Mouse (Mus musculus): Measurements from ENCODE around the gene 1700001P01Rik. TPM values are rescaled to one million over a fixed set of nuclear protein-coding genes. Genes with fewer than 3 reads are reported as not detected.
A peak's percentile ranks its signal among the peaks of the same experiment; 100 is the strongest.

1700001P01Rik gene
- total and polyA plus RNA-seq, 2 experiments from 2014 or later: not detected

- Histone ChIP-seq H3K36me3 (ENCODE audit: insufficient read depth, low read length) (peaks cover 19% of the 10 kb centered on the region), H3K4me1 (ENCODE audit: insufficient read depth, low read length) (peaks cover 17% of the 10 kb centered on the region), H3K9ac (replicated peaks; ENCODE audit: low read length) (peak overlapping the region; percentile 86), H3K4me3 (ENCODE audit: low read length) (peak overlapping the region; percentile 75), H3K4me2 (ENCODE audit: low read depth, low read length) (peak overlapping the region; percentile 78), H3K27ac (peak overlapping the region; percentile 98), H3K9me3 (ENCODE audit: low read length) (no peaks in the 10 kb centered on the region), H3K27me3 (ENCODE audit: insufficient read depth, low read length) (no peaks in the 10 kb centered on the region)
- DNase-seq (ENCODE audit: low spot score) (peak; percentile 8), ATAC-seq (no peak)
- TF ChIP-seq CTCF (IDR thresholded peaks at IDR 0.05; ENCODE audit: low read depth): no peak
- 18% methylated on average over 9 of the region's 9 CpGs for WGBS
These were observed 32.3 kb downstream of the 1700001P01Rik start for GRCm38 (mm10) chr11:97743423-97743822.

GRCm38 (mm10) chr11:97742591-97742990 is 33.1 kb downstream of the 1700001P01Rik start:
- Histone ChIP-seq H3K4me2 (ENCODE audit: low read depth, low read length) (peak overlapping the region; percentile 78), H3K36me3 (ENCODE audit: insufficient read depth, low read length) (peaks cover 18% of the 10 kb centered on the region), H3K27ac (0 out of 2 replicates have a peak overlapping the region, but pooled peaks have one; percentile 98), H3K27me3 (ENCODE audit: insufficient read depth, low read length) (no peaks in the 10 kb centered on the region), H3K4me1 (ENCODE audit: insufficient read depth, low read length) (peaks cover 17% of the 10 kb centered on the region), H3K4me3 (ENCODE audit: low read length) (peak overlapping the region; percentile 75; the same call in 1 of the 2 replicates), H3K9ac (replicated peaks; ENCODE audit: low read length) (0 out of 2 replicates have a peak overlapping the region, but pooled peaks have one; percentile 86), H3K9me3 (ENCODE audit: low read length) (no peaks in the 10 kb centered on the region)
- TF ChIP-seq CTCF (IDR thresholded peaks at IDR 0.05; ENCODE audit: low read depth): no peak
- DNase-seq (ENCODE audit: low spot score) (no peak), ATAC-seq (no peak)
- 65% methylated on average over 9 of the region's 9 CpGs for WGBS

GRCm38 (mm10) chr11:97742157-97742556 is 33.6 kb downstream of the 1700001P01Rik start:
- no peak for TF ChIP-seq CTCF (IDR thresholded peaks at IDR 0.05; ENCODE audit: low read depth)
- Histone ChIP-seq H3K4me3 (ENCODE audit: low read length) (no peak overlapping the region), H3K9me3 (ENCODE audit: low read length) (no peaks in the 10 kb centered on the region), H3K27ac (no peak overlapping the region), H3K36me3 (ENCODE audit: insufficient read depth, low read length) (peaks cover 13% of the 10 kb centered on the region), H3K27me3 (ENCODE audit: insufficient read depth, low read length) (no peaks in the 10 kb centered on the region), H3K9ac (replicated peaks; ENCODE audit: low read length) (no peak overlapping the region), H3K4me1 (ENCODE audit: insufficient read depth, low read length) (peaks cover 17% of the 10 kb centered on the region), H3K4me2 (ENCODE audit: low read depth, low read length) (peak overlapping the region; percentile 78)
- WGBS: 89% methylated on average over 5 of the region's 5 CpGs
- ATAC-seq (no peak), DNase-seq (ENCODE audit: low spot score) (no peak)

GRCm38 (mm10) chr11:97740190-97740589 is 35.5 kb downstream of the 1700001P01Rik start:
- Histone ChIP-seq H3K27me3 (ENCODE audit: insufficient read depth, low read length) (no peaks in the 10 kb centered on the region), H3K4me2 (ENCODE audit: low read depth, low read length) (no peak overlapping the region), H3K27ac (0 out of 2 replicates have a peak overlapping the region, but pooled peaks have one; percentile 32), H3K9ac (replicated peaks; ENCODE audit: low read length) (no peak overlapping the region), H3K9me3 (ENCODE audit: low read length) (no peaks in the 10 kb centered on the region), H3K36me3 (ENCODE audit: insufficient read depth, low read length) (no peaks in the 10 kb centered on the region), H3K4me1 (ENCODE audit: insufficient read depth, low read length) (peaks cover 17% of the 10 kb centered on the region), H3K4me3 (ENCODE audit: low read length) (no peak overlapping the region)
- DNase-seq (ENCODE audit: low spot score): no peak
- WGBS: 32% methylated on average over 7 of the region's 7 CpGs
- no peak for TF ChIP-seq CTCF (IDR thresholded peaks at IDR 0.05; ENCODE audit: low read depth)
- ATAC-seq: no peak

- H3K4me2 ChIP-seq (ENCODE audit: low read depth, low read length): no peak overlapping the region
- WGBS: 89% methylated on average over 3 of the region's 3 CpGs
- peaks cover 17% of the 10 kb centered on the region for H3K4me1 ChIP-seq (ENCODE audit: insufficient read depth, low read length)
- no peak for DNase-seq (ENCODE audit: low spot score)
- no peaks in the 10 kb centered on the region for H3K36me3 ChIP-seq (ENCODE audit: insufficient read depth, low read length)
- H3K27ac ChIP-seq: no peak overlapping the region
- TF ChIP-seq CTCF (IDR thresholded peaks at IDR 0.05; ENCODE audit: low read depth): peak; percentile 22; the same call in 1 of the 2 replicates
- H3K4me3 ChIP-seq (ENCODE audit: low read length): no peak overlapping the region
- no peaks in the 10 kb centered on the region for H3K9me3 ChIP-seq (ENCODE audit: low read length)
- no peak for ATAC-seq
- no peaks in the 10 kb centered on the region for H3K27me3 ChIP-seq (ENCODE audit: insufficient read depth, low read length)
- H3K9ac ChIP-seq (replicated peaks; ENCODE audit: low read length): no peak overlapping the region
These were observed 36.6 kb downstream of the 1700001P01Rik start for GRCm38 (mm10) chr11:97739155-97739554.

- H3K27ac ChIP-seq: no peak overlapping the region
- peak; percentile 28 for DNase-seq (ENCODE audit: low spot score)
- no peak for ATAC-seq
These were observed 37.0 kb downstream of the 1700001P01Rik start for GRCm38 (mm10) chr11:97738703-97739102.

GRCm38 (mm10) chr11:97737600-97737999 is 38.1 kb downstream of the 1700001P01Rik start:
- no peak for TF ChIP-seq CTCF (IDR thresholded peaks at IDR 0.05; ENCODE audit: low read depth)
- H3K4me2 ChIP-seq (ENCODE audit: low read depth, low read length): no peak overlapping the region
- peaks cover 6% of the 10 kb centered on the region for H3K4me1 ChIP-seq (ENCODE audit: insufficient read depth, low read length)
- no peaks in the 10 kb centered on the region for H3K36me3 ChIP-seq (ENCODE audit: insufficient read depth, low read length)
- no peaks in the 10 kb centered on the region for H3K9me3 ChIP-seq (ENCODE audit: low read length)
- no peaks in the 10 kb centered on the region for H3K27me3 ChIP-seq (ENCODE audit: insufficient read depth, low read length)
- H3K4me3 ChIP-seq (ENCODE audit: low read length): no peak overlapping the region
- H3K9ac ChIP-seq (replicated peaks; ENCODE audit: low read length): no peak overlapping the region
- DNase-seq (ENCODE audit: low spot score): no peak
- H3K27ac ChIP-seq: no peak overlapping the region; the same call in 1 of the 2 replicates
- WGBS: 51% methylated on average over 4 of the region's 4 CpGs
- no peak for ATAC-seq

More at GRCm38 (mm10) chr11:97738703-97739102, 37.0 kb downstream of the 1700001P01Rik start:
- peaks cover 17% of the 10 kb centered on the region for H3K4me1 ChIP-seq (ENCODE audit: insufficient read depth, low read length)
- WGBS: 69% methylated on average over 6 of the region's 6 CpGs
- H3K36me3 ChIP-seq (ENCODE audit: insufficient read depth, low read length): no peaks in the 10 kb centered on the region
- no peaks in the 10 kb centered on the region for H3K9me3 ChIP-seq (ENCODE audit: low read length)
- H3K4me2 ChIP-seq (ENCODE audit: low read depth, low read length): no peak overlapping the region
- no peak overlapping the region for H3K9ac ChIP-seq (replicated peaks; ENCODE audit: low read length)
- no peak overlapping the region for H3K4me3 ChIP-seq (ENCODE audit: low read length)
- TF ChIP-seq CTCF (IDR thresholded peaks at IDR 0.05; ENCODE audit: low read depth): peak; percentile 54
- no peaks in the 10 kb centered on the region for H3K27me3 ChIP-seq (ENCODE audit: insufficient read depth, low read length)

All from hindbrain, postnatal 0 days (tissue).